Mouse (Mus musculus): ENCODE data around the gene Sar1a. TPM values are rescaled to one million over a fixed set of nuclear protein-coding genes. Genes with fewer than 3 reads are reported as not detected.
A peak's percentile ranks its signal among the peaks of the same experiment; 100 is the strongest.

Gene Sar1a
- polyA plus RNA-seq, 1 experiment from 2014 or later, result 232 TPM

GRCm38 (mm10) chr10:61720331-61720730 is 40.2 kb downstream of the Sar1a start:
- no peak for DNase-seq (ENCODE audit: low spot score)
- no peaks in the 10 kb centered on the region for H3K36me3 ChIP-seq
- peaks cover 21% of the 10 kb centered on the region for H3K27me3 ChIP-seq (ENCODE audit: low read depth, poor library complexity, severe bottlenecking)
- H3K27ac ChIP-seq (replicated peaks), result no peak overlapping the region
- no peak overlapping the region for H3K4me3 ChIP-seq
- no peaks in the 10 kb centered on the region for H3K9me3 ChIP-seq (replicated peaks)
- H3K4me1 ChIP-seq, result peaks cover 6% of the 10 kb centered on the region
- 85% methylated on average over 7 of the region's 7 CpGs for WGBS

- WGBS, result 62% methylated on average over 3 of the region's 3 CpGs
- H3K27me3 ChIP-seq (ENCODE audit: low read depth, poor library complexity, severe bottlenecking), result peaks cover 2% of the 10 kb centered on the region; the same call in 1 of the 2 replicates
- no peak overlapping the region for H3K4me3 ChIP-seq
- H3K27ac ChIP-seq (replicated peaks), result no peak overlapping the region
- no peaks in the 10 kb centered on the region for H3K36me3 ChIP-seq
- H3K9me3 ChIP-seq (replicated peaks), result no peaks in the 10 kb centered on the region
- DNase-seq (ENCODE audit: low spot score), result no peak
- H3K4me1 ChIP-seq, result no peaks in the 10 kb centered on the region
Observed at GRCm38 (mm10) chr10:61722215-61722614, 42.1 kb downstream of the Sar1a start.

GRCm38 (mm10) chr10:61723271-61723670 is 43.2 kb downstream of the Sar1a start:
- H3K27ac ChIP-seq (replicated peaks), result no peak overlapping the region
- no peak overlapping the region for H3K4me3 ChIP-seq
- no peaks in the 10 kb centered on the region for H3K9me3 ChIP-seq (replicated peaks)
- 78% methylated on average over 6 of the region's 6 CpGs for WGBS
- no peaks in the 10 kb centered on the region for H3K27me3 ChIP-seq (ENCODE audit: low read depth, poor library complexity, severe bottlenecking)
- H3K36me3 ChIP-seq, result no peaks in the 10 kb centered on the region
- DNase-seq (ENCODE audit: low spot score), result no peak
- no peaks in the 10 kb centered on the region for H3K4me1 ChIP-seq

GRCm38 (mm10) chr10:61729181-61729580 is 49.1 kb downstream of the Sar1a start:
- Histone ChIP-seq H3K27ac (replicated peaks) (no peak overlapping the region), H3K27me3 (ENCODE audit: low read depth, poor library complexity, severe bottlenecking) (no peaks in the 10 kb centered on the region), H3K9me3 (replicated peaks) (no peaks in the 10 kb centered on the region), H3K36me3 (no peaks in the 10 kb centered on the region), H3K4me3 (no peak overlapping the region), H3K4me1 (no peaks in the 10 kb centered on the region)
- DNase-seq (ENCODE audit: low spot score), result no peak
- WGBS, result 87% methylated on average over 11 of the region's 11 CpGs

DNA sequence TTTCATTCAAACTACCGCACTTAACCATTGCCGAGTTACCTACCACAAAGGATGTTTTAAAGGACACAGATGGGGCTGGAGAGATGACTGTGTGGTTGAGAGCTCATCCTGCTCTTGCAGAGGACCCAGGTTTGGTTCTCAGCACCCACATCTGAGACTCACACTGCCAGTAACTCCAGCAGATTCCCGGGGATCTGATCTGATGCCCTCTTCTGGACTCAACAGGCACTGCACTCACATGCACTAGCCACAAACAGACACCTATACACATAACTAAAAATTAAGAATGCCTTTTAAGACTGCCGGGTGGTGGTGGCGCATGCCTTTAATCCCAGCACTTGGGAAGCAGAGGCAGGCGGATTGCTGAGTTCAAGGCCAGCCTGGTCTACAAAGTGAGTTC is 50.1 kb downstream of the Sar1a start:
- no peak overlapping the region for H3K4me3 ChIP-seq
- no peaks in the 10 kb centered on the region for H3K4me1 ChIP-seq
- no peaks in the 10 kb centered on the region for H3K36me3 ChIP-seq
- DNase-seq (ENCODE audit: low spot score), result no peak
- no peaks in the 10 kb centered on the region for H3K9me3 ChIP-seq (replicated peaks)
- H3K27me3 ChIP-seq (ENCODE audit: low read depth, poor library complexity, severe bottlenecking), result no peaks in the 10 kb centered on the region
- H3K27ac ChIP-seq (replicated peaks), result no peak overlapping the region
- 95% methylated on average over 6 of the region's 6 CpGs for WGBS

DNA sequence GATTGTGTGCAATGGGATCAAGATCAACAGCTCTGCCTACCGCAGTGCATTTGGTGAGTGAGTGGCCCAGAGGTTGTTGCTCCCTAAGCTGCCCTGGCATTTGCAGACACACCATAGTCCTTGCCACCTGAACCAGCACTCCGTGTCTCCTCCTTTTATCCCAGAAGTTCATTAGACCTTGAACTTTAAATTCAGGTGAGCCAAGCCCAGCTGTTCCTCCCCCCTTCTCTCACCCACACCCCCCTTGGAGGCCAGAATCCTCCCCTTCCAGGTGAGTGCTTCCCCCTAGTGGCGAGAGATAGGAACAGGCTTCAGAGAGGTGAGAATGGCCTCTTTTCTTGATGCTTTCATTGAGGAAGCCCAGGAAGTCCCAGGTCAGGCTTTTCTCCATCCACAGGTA is 54.3 kb downstream of the Sar1a start:
- Histone ChIP-seq H3K4me1 (no peaks in the 10 kb centered on the region), H3K27me3 (ENCODE audit: low read depth, poor library complexity, severe bottlenecking) (no peaks in the 10 kb centered on the region), H3K9me3 (replicated peaks) (no peaks in the 10 kb centered on the region), H3K36me3 (peaks cover 30% of the 10 kb centered on the region), H3K4me3 (no peak overlapping the region), H3K27ac (replicated peaks) (no peak overlapping the region)
- WGBS, result 39% methylated on average over 3 of the region's 3 CpGs
- DNase-seq (ENCODE audit: low spot score), result peak; percentile 30

DNA sequence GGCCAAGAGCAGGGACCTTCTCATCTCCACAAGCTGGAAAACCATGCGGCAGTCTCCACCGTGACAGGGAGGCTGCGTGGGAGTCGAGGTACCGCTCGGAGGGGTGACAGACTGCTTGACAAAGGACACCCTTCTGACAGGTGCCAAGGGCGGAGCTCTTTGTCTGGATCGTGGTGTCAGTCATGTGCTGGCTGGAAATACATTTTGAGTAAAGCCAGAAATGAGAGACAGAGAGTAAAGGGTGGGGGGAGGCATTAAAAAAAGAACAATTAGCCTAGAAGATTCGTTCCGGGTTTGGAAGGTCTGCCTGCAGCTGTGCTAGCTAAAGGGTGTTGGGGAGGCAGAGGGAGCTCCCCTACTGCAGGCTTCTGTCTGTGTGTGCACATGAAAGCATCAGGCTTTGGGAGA is 56.6 kb downstream of the Sar1a start:
- WGBS, result 83% methylated on average over 10 of the region's 10 CpGs
- Histone ChIP-seq H3K4me1 (no peaks in the 10 kb centered on the region), H3K36me3 (peaks cover 53% of the 10 kb centered on the region), H3K27ac (replicated peaks) (no peak overlapping the region), H3K9me3 (replicated peaks) (no peaks in the 10 kb centered on the region), H3K4me3 (no peak overlapping the region), H3K27me3 (ENCODE audit: low read depth, poor library complexity, severe bottlenecking) (no peaks in the 10 kb centered on the region)
- no peak for DNase-seq (ENCODE audit: low spot score)

- Histone ChIP-seq H3K4me3 (no peak overlapping the region), H3K4me1 (no peaks in the 10 kb centered on the region), H3K27ac (replicated peaks) (no peak overlapping the region), H3K36me3 (peaks cover 62% of the 10 kb centered on the region), H3K9me3 (replicated peaks) (no peaks in the 10 kb centered on the region), H3K27me3 (ENCODE audit: low read depth, poor library complexity, severe bottlenecking) (no peaks in the 10 kb centered on the region)
- 94% methylated on average over 1 of the region's 1 CpGs for WGBS
- no peak for DNase-seq (ENCODE audit: low spot score)
Observed at GRCm38 (mm10) chr10:61737537-61737936, 57.4 kb downstream of the Sar1a start.

- H3K27me3 ChIP-seq (ENCODE audit: low read depth, poor library complexity, severe bottlenecking), result no peaks in the 10 kb centered on the region
- H3K4me1 ChIP-seq, result no peaks in the 10 kb centered on the region
- 90% methylated on average over 4 of the region's 4 CpGs for WGBS
- H3K36me3 ChIP-seq, result peaks cover 68% of the 10 kb centered on the region
- no peak overlapping the region for H3K27ac ChIP-seq (replicated peaks)
- DNase-seq (ENCODE audit: low spot score), result no peak
- H3K4me3 ChIP-seq, result no peak overlapping the region
- no peaks in the 10 kb centered on the region for H3K9me3 ChIP-seq (replicated peaks)
Observed at GRCm38 (mm10) chr10:61738126-61738525, 58.0 kb downstream of the Sar1a start.

DNA sequence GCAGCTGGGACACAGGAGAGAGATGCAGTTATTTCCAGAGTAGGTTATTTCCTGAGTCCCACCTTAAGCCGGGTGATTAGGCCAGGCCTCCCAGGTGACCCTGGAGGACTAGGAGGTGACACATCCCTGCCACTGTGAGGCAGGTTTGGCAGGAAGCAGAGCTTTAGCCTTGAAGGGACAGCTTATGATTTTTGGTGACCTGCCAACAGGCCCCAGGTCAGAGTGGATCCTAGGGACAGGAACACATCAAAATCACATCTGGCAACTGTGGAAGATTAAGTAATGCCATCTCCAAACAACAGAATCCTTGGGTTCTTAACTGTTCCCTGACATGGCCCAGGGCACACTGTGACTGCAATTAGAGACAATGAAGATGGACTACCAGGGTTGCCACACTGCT is 61.2 kb downstream of the Sar1a start:
- no peaks in the 10 kb centered on the region for H3K4me1 ChIP-seq
- no peaks in the 10 kb centered on the region for H3K27me3 ChIP-seq (ENCODE audit: low read depth, poor library complexity, severe bottlenecking)
- H3K27ac ChIP-seq (replicated peaks), result no peak overlapping the region
- peaks cover 98% of the 10 kb centered on the region for H3K36me3 ChIP-seq
- no peak for DNase-seq (ENCODE audit: low spot score)
- H3K4me3 ChIP-seq, result no peak overlapping the region
- peaks cover 8% of the 10 kb centered on the region; the same call in 1 of the 2 replicates for H3K9me3 ChIP-seq (replicated peaks)
- 90% methylated on average over 1 of the region's 1 CpGs for WGBS

DNA sequence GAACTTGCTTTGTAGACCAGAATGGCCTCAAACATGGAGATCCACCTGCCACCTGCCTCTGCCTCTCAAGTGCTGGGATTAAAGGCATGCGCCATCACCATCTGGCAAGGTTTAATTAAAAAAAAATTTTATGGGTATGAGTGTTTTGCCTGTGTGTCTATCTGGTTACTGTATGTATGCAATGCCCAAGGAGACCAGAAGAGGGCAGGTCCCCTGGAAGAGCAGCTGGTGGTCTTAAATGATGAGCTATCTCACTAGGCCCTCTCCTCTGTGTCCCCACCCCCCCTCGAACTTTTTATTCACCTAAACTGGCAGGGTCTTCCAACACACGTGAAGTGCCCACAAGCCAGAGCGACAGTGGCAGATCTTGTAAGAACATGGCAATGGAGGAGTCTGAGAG is 61.8 kb downstream of the Sar1a start:
- H3K36me3 ChIP-seq, result peaks cover 98% of the 10 kb centered on the region
- DNase-seq (ENCODE audit: low spot score), result no peak
- WGBS, result 84% methylated on average over 4 of the region's 4 CpGs

DNA sequence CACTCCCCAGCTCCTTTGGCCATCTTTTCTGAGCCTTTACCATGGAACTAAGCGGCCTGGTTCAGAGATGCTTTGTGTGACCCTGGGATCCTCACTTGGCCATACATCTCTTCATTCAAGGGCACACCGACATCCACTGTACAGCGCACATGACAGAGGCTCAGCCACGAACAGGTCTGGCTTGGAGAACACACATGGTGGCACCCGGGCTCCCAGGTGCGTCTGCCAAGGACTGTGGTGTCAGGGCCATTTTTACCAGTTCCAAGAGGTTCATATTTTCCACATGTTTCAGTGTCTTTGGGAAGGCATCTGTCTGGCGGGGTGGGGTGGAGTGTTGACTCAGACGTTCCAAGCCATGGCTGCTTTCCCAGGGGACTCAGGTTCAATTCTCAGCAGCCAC is 62.2 kb downstream of the Sar1a start:
- Histone ChIP-seq H3K4me3 (no peak overlapping the region), H3K27me3 (ENCODE audit: low read depth, poor library complexity, severe bottlenecking) (no peaks in the 10 kb centered on the region), H3K9me3 (replicated peaks) (peaks cover 8% of the 10 kb centered on the region; the same call in 1 of the 2 replicates), H3K36me3 (peaks cover 100% of the 10 kb centered on the region), H3K27ac (replicated peaks) (no peak overlapping the region), H3K4me1 (no peaks in the 10 kb centered on the region)
- no peak for DNase-seq (ENCODE audit: low spot score)
- WGBS, result 93% methylated on average over 8 of the region's 8 CpGs

More for the DNA sequence above, 61.8 kb downstream of the Sar1a start:
- H3K4me3 ChIP-seq, result no peak overlapping the region
- no peaks in the 10 kb centered on the region for H3K27me3 ChIP-seq (ENCODE audit: low read depth, poor library complexity, severe bottlenecking)
- peaks cover 8% of the 10 kb centered on the region; the same call in 1 of the 2 replicates for H3K9me3 ChIP-seq (replicated peaks)
- no peak overlapping the region for H3K27ac ChIP-seq (replicated peaks)
- H3K4me1 ChIP-seq, result no peaks in the 10 kb centered on the region
